Mouse (Mus musculus) G1E (cell line): ENCODE results near the gene Izumo1r. TPM values are rescaled to one million over a fixed set of nuclear protein-coding genes. Genes with fewer than 3 reads are reported as not detected.
A peak's percentile ranks its signal among the peaks of the same experiment; 100 is the strongest.

Source experiments
- ATAC-seq: 2 replicates; pipeline ENCODE4 v1.8.0; 2016; ENCODE audit warnings: mild to moderate bottlenecking; ENCODE audit not compliant: insufficient number of reproducible peaks, poor library complexity, low FRiP score, severe bottlenecking; ENCODE audit errors: extremely low read depth
- DNase-seq: peaks from one replicate; pipeline ENCODE4 v3.0.0; 2012; ENCODE audit warnings: low spot score
- H3K27me3 ChIP-seq: 2 replicates; pipeline ENCODE4 v1.6.1; 2012; ENCODE audit warnings: mild to moderate bottlenecking, low read length, inconsistent platforms; ENCODE audit not compliant: insufficient read depth
- H3K36me3 ChIP-seq: replicated peaks from 2 replicates; pipeline ENCODE3; 2012; ENCODE audit warnings: mild to moderate bottlenecking, inconsistent platforms
- H3K4me1 ChIP-seq: 2 replicates; pipeline ENCODE4 v1.6.1; 2012; ENCODE audit warnings: low read depth, low read length, inconsistent platforms, mixed read lengths; ENCODE audit not compliant: insufficient read depth
- H3K4me3 ChIP-seq: 2 replicates; pipeline ENCODE4 v1.5.1; 2012; ENCODE audit warnings: low read depth, mild to moderate bottlenecking, inconsistent platforms, low read length, moderate library complexity, mixed read lengths
- H3K9me3 ChIP-seq: replicated peaks from 2 replicates; pipeline ENCODE4 v1.6.1; 2012; ENCODE audit warnings: inconsistent platforms
- CTCF ChIP-seq: IDR thresholded peaks from 2 replicates; pipeline ENCODE4 v1.5.1; 2012; ENCODE audit warnings: low read depth, low read length, inconsistent platforms, mixed read lengths
- GATA1 ChIP-seq: IDR thresholded peaks from 2 replicates; pipeline ENCODE4 v1.6.1; 2012; ENCODE audit warnings: borderline replicate concordance, low read length, inconsistent platforms, mixed read lengths
- GATA2 ChIP-seq: IDR thresholded peaks from 2 replicates; pipeline ENCODE4 v1.6.1; 2012; ENCODE audit warnings: low read depth, low read length, inconsistent platforms, borderline replicate concordance
- POLR2AphosphoS5 ChIP-seq: IDR thresholded peaks from 2 replicates; pipeline ENCODE4 v1.6.1; 2012; ENCODE audit warnings: low read depth, low read length, inconsistent platforms; ENCODE audit not compliant: insufficient replicate concordance
- TAL1 ChIP-seq: conservative IDR thresholded peaks from 2 replicates; pipeline ENCODE4 v1.6.1; 2012; ENCODE audit warnings: low read depth, low read length, inconsistent platforms, mixed read lengths
- polyA plus RNA-seq: library from polyadenylated mRNA; stranded (reverse); fragments of >175 nt; gene quantifications from 2 replicates; pipeline ENCODE4 v1.2.3, GENCODE M21; 2012
- total RNA-seq, 2 experiments: library from RNA; stranded (forward) in 1 of 2; stranded (reverse) in 1 of 2; fragments of 200-1000 nt in 1 of 2; fragments of >200 nt in 1 of 2; fragmentation: Nextera tagmentation in 1 of 2; gene quantifications; 2 replicates each; pipeline ENCODE4 v1.2.3; 2014 to 2017

The Izumo1r gene
- total and polyA plus RNA-seq, 3 experiments, result 0.11 TPM; not detected in 2

GRCm38 (mm10) chr9:14848267-14848935 lies 55.3 kb downstream of the Izumo1r start:
- DNase-seq (no peak), ATAC-seq (no peak)
- Histone ChIP-seq H3K27me3 (no peaks in the 10 kb centered on the region), H3K36me3 (peaks cover 2% of the 10 kb centered on the region), H3K4me3 (no peak overlapping the region), H3K9me3 (no peaks in the 10 kb centered on the region), H3K4me1 (no peaks in the 10 kb centered on the region)
- TF ChIP-seq CTCF (no peak), GATA2 (no peak), POLR2AphosphoS5 (no peak), GATA1 (no peak), TAL1 (no peak)

- peaks cover 11% of the 10 kb centered on the region for H3K36me3 ChIP-seq
- no peaks in the 10 kb centered on the region for H3K9me3 ChIP-seq
- no peaks in the 10 kb centered on the region for H3K27me3 ChIP-seq
- no peak overlapping the region for H3K4me3 ChIP-seq
- no peaks in the 10 kb centered on the region for H3K4me1 ChIP-seq
- TF ChIP-seq TAL1 (no peak), CTCF (peak; percentile 32; the same call in 1 of the 2 replicates)
- ATAC-seq, result no peak
- no peak for DNase-seq
Measured at GRCm38 (mm10) chr9:14846428-14846827, 57.3 kb downstream of the Izumo1r start.

GRCm38 (mm10) chr9:14843901-14844300 lies 59.8 kb downstream of the Izumo1r start:
- Histone ChIP-seq H3K4me3 (no peak overlapping the region), H3K9me3 (no peaks in the 10 kb centered on the region), H3K27me3 (no peaks in the 10 kb centered on the region), H3K36me3 (peaks cover 25% of the 10 kb centered on the region), H3K4me1 (no peaks in the 10 kb centered on the region)
- DNase-seq (no peak), ATAC-seq (no peak)
- TF ChIP-seq GATA2, result no peak
- no peak for TF ChIP-seq POLR2AphosphoS5
- TF ChIP-seq CTCF, result no peak
- no peak for TF ChIP-seq GATA1
- TF ChIP-seq TAL1, result no peak

- ATAC-seq, result no peak
- Histone ChIP-seq H3K36me3 (peaks cover 25% of the 10 kb centered on the region), H3K4me1 (no peaks in the 10 kb centered on the region), H3K4me3 (no peak overlapping the region), H3K27me3 (no peaks in the 10 kb centered on the region), H3K9me3 (no peaks in the 10 kb centered on the region)
- no peak for DNase-seq
- TF ChIP-seq POLR2AphosphoS5 (no peak), TAL1 (no peak), GATA1 (no peak), GATA2 (no peak), CTCF (no peak)
Measured at GRCm38 (mm10) chr9:14843311-14843857, 60.4 kb downstream of the Izumo1r start.

- TF ChIP-seq GATA1 (no peak), POLR2AphosphoS5 (no peak), TAL1 (no peak), CTCF (no peak), GATA2 (no peak)
- Histone ChIP-seq H3K36me3 (peaks cover 33% of the 10 kb centered on the region), H3K4me1 (no peaks in the 10 kb centered on the region), H3K27me3 (no peaks in the 10 kb centered on the region), H3K9me3 (no peaks in the 10 kb centered on the region), H3K4me3 (no peak overlapping the region)
- no peak for DNase-seq
- no peak for ATAC-seq
Measured at GRCm38 (mm10) chr9:14841878-14842761, 61.6 kb downstream of the Izumo1r start.

- H3K4me3 ChIP-seq, result no peak overlapping the region
- no peak for ATAC-seq
- TF ChIP-seq CTCF, result no peak
- TF ChIP-seq GATA1, result no peak
- TF ChIP-seq GATA2, result no peak
- no peak for TF ChIP-seq POLR2AphosphoS5
- TF ChIP-seq TAL1, result no peak
Measured at GRCm38 (mm10) chr9:14839970-14840369, 63.8 kb downstream of the Izumo1r start.

More at GRCm38 (mm10) chr9:14839970-14840369, 63.8 kb downstream of the Izumo1r start:
- Histone ChIP-seq H3K9me3 (no peaks in the 10 kb centered on the region), H3K36me3 (peaks cover 50% of the 10 kb centered on the region), H3K4me1 (no peaks in the 10 kb centered on the region), H3K27me3 (no peaks in the 10 kb centered on the region)
- no peak for DNase-seq
